Mouse (Mus musculus): ENCODE results near the gene Dusp18. TPM values are rescaled to one million over a fixed set of nuclear protein-coding genes. Genes with fewer than 3 reads are reported as not detected.

Gene Dusp18
- total and polyA plus RNA-seq, 2 experiments from 2014 or later = 23.7 to 24.1 TPM

DNA sequence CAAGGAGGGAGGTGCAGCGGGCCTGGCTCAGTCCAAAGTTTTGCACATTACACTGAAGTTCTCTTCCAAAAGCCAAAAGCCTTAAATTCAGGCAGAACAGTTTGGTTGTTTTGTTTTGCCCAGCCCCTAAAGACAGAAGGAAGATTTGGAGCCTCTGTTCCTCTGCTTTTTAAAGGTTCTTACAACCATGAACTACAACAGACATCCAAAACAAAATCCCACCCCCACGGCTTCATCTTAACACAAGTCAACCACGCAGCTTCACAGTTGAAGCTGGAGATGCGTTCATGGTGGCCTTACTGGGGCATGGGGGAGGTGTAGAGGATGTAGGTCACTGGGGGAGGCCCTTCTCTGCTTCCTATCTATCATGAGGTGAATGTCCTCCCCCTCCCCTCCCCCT lies 43.2 kb upstream of the Dusp18 start:
- Histone ChIP-seq H3K9me3 (ENCODE audit: low read length) (no peaks in the 10 kb centered on the region), H3K4me1 (ENCODE audit: insufficient read depth, low read length) (no peaks in the 10 kb centered on the region), H3K4me3 (ENCODE audit: low read depth, low read length) (no peak overlapping the region), H3K27me3 (ENCODE audit: insufficient read depth, low read length) (no peaks in the 10 kb centered on the region), H3K36me3 (ENCODE audit: insufficient read depth, low read length) (no peaks in the 10 kb centered on the region), H3K27ac (ENCODE audit: low read depth, low read length) (no peak overlapping the region), H3K9ac (replicated peaks; ENCODE audit: low read length, poor library complexity, severe bottlenecking) (no peak overlapping the region), H3K4me2 (ENCODE audit: low read depth, low read length, poor library complexity, severe bottlenecking) (no peak overlapping the region)
- TF ChIP-seq CTCF (IDR thresholded peaks at IDR 0.05) = no peak
- DNase-seq (ENCODE audit: low spot score) (no peak), ATAC-seq (ENCODE audit: low FRiP score) (no peak)
- 81% methylated on average over 4 of the region's 4 CpGs for WGBS

DNA sequence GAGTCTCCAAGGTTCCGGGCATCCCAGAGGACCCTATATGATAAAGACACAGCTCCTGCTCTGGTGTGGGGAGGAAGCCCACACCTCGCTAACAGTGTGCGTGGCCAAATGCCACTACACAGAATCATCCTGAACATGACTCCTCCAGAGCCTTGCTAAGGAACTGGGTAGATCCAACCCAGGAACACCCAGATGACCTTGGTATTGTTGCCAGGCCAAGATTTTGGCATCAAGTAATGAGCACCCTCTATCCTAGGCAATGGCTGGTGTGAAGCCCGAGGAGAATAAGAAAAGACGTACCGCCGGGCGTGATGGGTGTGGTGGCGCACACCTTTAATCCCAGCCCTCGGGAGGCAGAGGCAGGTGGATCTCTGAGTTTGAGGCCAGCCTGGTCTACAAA lies 42.0 kb upstream of the Dusp18 start:
- Histone ChIP-seq H3K4me1 (ENCODE audit: insufficient read depth, low read length) (no peaks in the 10 kb centered on the region), H3K9me3 (ENCODE audit: low read length) (no peaks in the 10 kb centered on the region), H3K27ac (ENCODE audit: low read depth, low read length) (no peak overlapping the region), H3K4me2 (ENCODE audit: low read depth, low read length, poor library complexity, severe bottlenecking) (no peak overlapping the region), H3K36me3 (ENCODE audit: insufficient read depth, low read length) (no peaks in the 10 kb centered on the region), H3K4me3 (ENCODE audit: low read depth, low read length) (no peak overlapping the region), H3K27me3 (ENCODE audit: insufficient read depth, low read length) (no peaks in the 10 kb centered on the region), H3K9ac (replicated peaks; ENCODE audit: low read length, poor library complexity, severe bottlenecking) (no peak overlapping the region)
- 94% methylated on average over 10 of the region's 10 CpGs for WGBS
- ATAC-seq (ENCODE audit: low FRiP score) (no peak), DNase-seq (ENCODE audit: low spot score) (no peak)
- no peak for TF ChIP-seq CTCF (IDR thresholded peaks at IDR 0.05)

GRCm38 (mm10) chr11:3853481-3854034 lies 41.5 kb upstream of the Dusp18 start:
- peak; percentile 56; the same call in 1 of the 2 replicates for ATAC-seq (ENCODE audit: low FRiP score)
- 57% methylated on average over 5 of the region's 5 CpGs for WGBS

GRCm38 (mm10) chr11:3854156-3854555 lies 40.9 kb upstream of the Dusp18 start:
- no peaks in the 10 kb centered on the region for H3K36me3 ChIP-seq (ENCODE audit: insufficient read depth, low read length)
- no peak overlapping the region for H3K9ac ChIP-seq (replicated peaks; ENCODE audit: low read length, poor library complexity, severe bottlenecking)
- no peak overlapping the region for H3K4me3 ChIP-seq (ENCODE audit: low read depth, low read length)
- H3K27me3 ChIP-seq (ENCODE audit: insufficient read depth, low read length) = no peaks in the 10 kb centered on the region
- no peak for DNase-seq (ENCODE audit: low spot score)
- no peak for ATAC-seq (ENCODE audit: low FRiP score)
- H3K4me1 ChIP-seq (ENCODE audit: insufficient read depth, low read length) = no peaks in the 10 kb centered on the region
- WGBS = 96% methylated on average over 3 of the region's 3 CpGs
- H3K27ac ChIP-seq (ENCODE audit: low read depth, low read length) = no peak overlapping the region
- no peak for TF ChIP-seq CTCF (IDR thresholded peaks at IDR 0.05)
- no peak overlapping the region for H3K4me2 ChIP-seq (ENCODE audit: low read depth, low read length, poor library complexity, severe bottlenecking)
- no peaks in the 10 kb centered on the region for H3K9me3 ChIP-seq (ENCODE audit: low read length)

More at GRCm38 (mm10) chr11:3853481-3854034, 41.5 kb upstream of the Dusp18 start:
- no peak overlapping the region for H3K4me3 ChIP-seq (ENCODE audit: low read depth, low read length)
- no peaks in the 10 kb centered on the region for H3K36me3 ChIP-seq (ENCODE audit: insufficient read depth, low read length)
- no peak overlapping the region for H3K27ac ChIP-seq (ENCODE audit: low read depth, low read length)
- H3K9me3 ChIP-seq (ENCODE audit: low read length) = no peaks in the 10 kb centered on the region
- H3K9ac ChIP-seq (replicated peaks; ENCODE audit: low read length, poor library complexity, severe bottlenecking) = no peak overlapping the region
- no peak overlapping the region for H3K4me2 ChIP-seq (ENCODE audit: low read depth, low read length, poor library complexity, severe bottlenecking)
- TF ChIP-seq CTCF (IDR thresholded peaks at IDR 0.05) = no peak
- no peaks in the 10 kb centered on the region for H3K27me3 ChIP-seq (ENCODE audit: insufficient read depth, low read length)
- DNase-seq (ENCODE audit: low spot score) = peak; percentile 89
- H3K4me1 ChIP-seq (ENCODE audit: insufficient read depth, low read length) = no peaks in the 10 kb centered on the region

DNA sequence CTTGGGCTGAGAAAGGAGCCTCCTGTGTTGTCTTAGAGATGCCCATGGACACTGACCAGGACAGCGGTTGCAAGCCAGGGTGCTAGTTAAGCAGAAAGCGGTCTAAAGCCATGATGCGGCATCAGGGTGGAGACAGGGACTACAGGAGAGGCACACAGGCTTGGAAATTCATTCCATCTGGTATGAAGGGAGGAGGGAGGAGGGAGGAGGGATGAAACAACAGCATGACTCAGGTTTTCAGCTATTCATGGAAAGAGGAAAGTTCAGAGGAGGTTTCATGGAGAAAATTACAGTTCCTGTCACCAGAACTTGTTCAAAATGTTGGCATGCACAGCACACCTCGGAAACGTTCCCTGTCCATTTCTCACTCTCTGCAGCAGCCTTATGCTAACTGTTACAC lies 39.2 kb upstream of the Dusp18 start:
- no peak for TF ChIP-seq CTCF (IDR thresholded peaks at IDR 0.05)
- H3K9ac ChIP-seq (replicated peaks; ENCODE audit: low read length, poor library complexity, severe bottlenecking) = no peak overlapping the region
- DNase-seq (ENCODE audit: low spot score) = no peak
- no peaks in the 10 kb centered on the region for H3K4me1 ChIP-seq (ENCODE audit: insufficient read depth, low read length)
- H3K36me3 ChIP-seq (ENCODE audit: insufficient read depth, low read length) = no peaks in the 10 kb centered on the region
- H3K27ac ChIP-seq (ENCODE audit: low read depth, low read length) = no peak overlapping the region
- 85% methylated on average over 5 of the region's 5 CpGs for WGBS
- H3K27me3 ChIP-seq (ENCODE audit: insufficient read depth, low read length) = no peaks in the 10 kb centered on the region
- H3K9me3 ChIP-seq (ENCODE audit: low read length) = no peaks in the 10 kb centered on the region
- H3K4me2 ChIP-seq (ENCODE audit: low read depth, low read length, poor library complexity, severe bottlenecking) = no peak overlapping the region
- ATAC-seq (ENCODE audit: low FRiP score) = no peak
- no peak overlapping the region for H3K4me3 ChIP-seq (ENCODE audit: low read depth, low read length)

DNA sequence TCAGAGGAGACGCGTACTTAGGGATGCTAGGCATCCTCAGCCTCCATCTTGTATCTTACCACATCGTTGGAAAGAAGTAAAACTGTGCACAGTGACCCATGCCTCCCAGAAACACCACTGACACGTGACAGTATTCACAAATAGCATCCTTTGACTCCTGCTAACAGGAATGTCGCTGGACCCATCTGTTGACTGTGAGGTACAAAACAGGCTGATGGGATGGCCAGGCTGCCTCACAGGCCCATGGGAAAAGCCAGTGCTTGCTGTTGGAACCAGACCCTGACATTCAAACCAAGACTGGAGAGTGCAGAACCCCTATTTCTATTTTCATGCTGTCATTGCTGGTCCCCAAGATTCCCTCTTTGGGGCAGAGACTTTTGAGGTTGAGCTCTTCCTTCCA lies 37.1 kb upstream of the Dusp18 start:
- no peak for TF ChIP-seq CTCF (IDR thresholded peaks at IDR 0.05)
- no peak for ATAC-seq (ENCODE audit: low FRiP score)
- Histone ChIP-seq H3K9ac (replicated peaks; ENCODE audit: low read length, poor library complexity, severe bottlenecking) (no peak overlapping the region), H3K9me3 (ENCODE audit: low read length) (no peaks in the 10 kb centered on the region), H3K27me3 (ENCODE audit: insufficient read depth, low read length) (no peaks in the 10 kb centered on the region), H3K36me3 (ENCODE audit: insufficient read depth, low read length) (no peaks in the 10 kb centered on the region), H3K4me3 (ENCODE audit: low read depth, low read length) (no peak overlapping the region), H3K4me2 (ENCODE audit: low read depth, low read length, poor library complexity, severe bottlenecking) (no peak overlapping the region), H3K4me1 (ENCODE audit: insufficient read depth, low read length) (peaks cover under 1% of the 10 kb centered on the region; the same call in 1 of the 2 replicates), H3K27ac (ENCODE audit: low read depth, low read length) (no peak overlapping the region)
- no peak for DNase-seq (ENCODE audit: low spot score)
- 78% methylated on average over 5 of the region's 5 CpGs for WGBS

All from midbrain, postnatal 0 days (tissue).